Comparison of ENCODE assay signal across 17 mouse cellular contexts in genomic region chr14:102038145-102038544, GRCm38 (mm10).
"Had no signal": no experiment of that assay in that cellular context is flagged by ENCODE, and none has a peak within 500 bp of the region (broad histone marks: within the 10 kb centered on the region; RNA-seq: fewer than 3 reads in every experiment).

No protein-coding gene starts in this region.

- H3K4me1 ChIP-seq: liver, embryonic 13.5 days; liver, embryonic 15.5 days; megakaryocyte, embryonic 14.5 days; midbrain, embryonic 13.5 days; midbrain, embryonic 15.5 days; neural tube, embryonic 12.5 days; stomach, embryonic 15.5 days had no signal

- H3K9me3 ChIP-seq: liver, embryonic 13.5 days; liver, embryonic 15.5 days; midbrain, embryonic 13.5 days; midbrain, embryonic 15.5 days; neural tube, embryonic 12.5 days; stomach, embryonic 15.5 days had no signal

- H3K9ac ChIP-seq: liver, embryonic 13.5 days; liver, embryonic 15.5 days; liver, postnatal 0 days; midbrain, embryonic 13.5 days; midbrain, embryonic 15.5 days; neural tube, embryonic 12.5 days; stomach, embryonic 15.5 days had no signal

- DNase-seq: liver; liver, embryonic 13.5 days; liver, postnatal 0 days; right cerebral cortex, postnatal 14 days; thymus, adult 2 months; thymus, postnatal 25 days; thymus, postnatal 4 days had no signal

- H3K27ac ChIP-seq: liver, embryonic 13.5 days; liver, embryonic 15.5 days; macrophage; midbrain, embryonic 13.5 days; midbrain, embryonic 15.5 days; neural tube, embryonic 12.5 days; stomach, embryonic 15.5 days; stomach, postnatal 0 days had no signal

- H3K36me3 ChIP-seq: liver, embryonic 13.5 days; liver, embryonic 15.5 days; midbrain, embryonic 13.5 days; midbrain, embryonic 15.5 days; neural tube, embryonic 12.5 days; stomach, embryonic 15.5 days had no signal

- H3K27me3 ChIP-seq: liver, embryonic 13.5 days; liver, embryonic 15.5 days; megakaryocyte, embryonic 14.5 days; midbrain, embryonic 13.5 days; midbrain, embryonic 15.5 days; neural tube, embryonic 12.5 days; stomach, embryonic 15.5 days had no signal

- H3K4me3 ChIP-seq: liver, embryonic 13.5 days; liver, embryonic 15.5 days; megakaryocyte, embryonic 14.5 days; midbrain, embryonic 13.5 days; midbrain, embryonic 15.5 days; neural tube, embryonic 12.5 days; stomach, embryonic 15.5 days had no signal

- ATAC-seq: liver, postnatal 0 days; midbrain, embryonic 13.5 days; midbrain, embryonic 15.5 days had no signal

- H3K4me2 ChIP-seq: liver, embryonic 11.5 days; liver, embryonic 13.5 days; liver, embryonic 15.5 days; midbrain, embryonic 11.5 days; midbrain, embryonic 13.5 days; midbrain, embryonic 15.5 days; neural tube, embryonic 12.5 days; stomach, embryonic 15.5 days had no signal
